7 mouse cellular contexts compared by ENCODE assay signal in the genomic region with DNA sequence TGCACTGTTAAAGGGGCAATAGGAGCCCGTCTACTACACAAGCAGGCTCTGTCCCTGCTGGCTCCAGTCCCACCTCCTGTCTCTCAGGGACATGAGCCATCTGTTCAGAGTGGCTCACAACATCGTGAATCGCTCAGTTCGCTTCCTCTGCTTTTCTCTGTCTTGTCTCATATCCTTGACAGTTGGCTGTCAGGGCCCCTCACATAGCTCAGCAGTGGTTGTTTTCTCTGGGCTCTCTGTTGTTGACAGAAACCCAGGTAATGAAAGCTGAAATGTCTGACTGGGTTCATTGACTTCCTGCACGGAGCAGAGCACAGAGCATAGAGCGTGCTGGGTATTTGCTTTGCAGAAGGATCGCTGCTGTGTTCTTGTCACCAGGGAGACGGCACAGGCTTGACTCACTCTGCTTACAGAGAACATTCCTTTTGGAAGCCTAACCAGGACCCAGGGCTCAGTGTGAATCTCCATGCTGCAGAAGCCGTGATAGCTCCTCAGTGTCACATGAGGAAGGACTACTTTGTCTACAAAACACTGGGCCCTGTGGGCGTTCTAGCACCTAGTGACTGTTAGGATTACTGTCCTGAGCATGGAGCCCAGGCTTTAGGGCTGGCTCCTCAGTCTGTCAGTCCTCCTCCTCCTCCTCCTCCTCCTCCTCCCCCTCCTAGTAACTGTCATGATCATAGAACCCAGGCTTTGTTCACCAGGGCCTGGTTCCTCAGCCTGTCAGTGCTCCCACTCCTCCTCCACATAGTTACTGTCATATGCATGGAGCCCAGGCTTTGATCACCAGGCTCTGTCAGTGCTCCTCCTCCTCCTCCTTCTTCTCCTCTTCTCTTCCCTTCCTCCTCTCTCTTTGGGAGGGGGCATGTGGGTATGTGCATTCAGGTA.
A peak's percentile ranks its signal among the peaks of the same experiment; 100 is the strongest.
DNase-seq lines count a peak whose midpoint lies in the region; ATAC-seq lines count a peak whose summit lies in the region.

No protein-coding gene starts in this region.

- peak; percentile 89 for ATAC-seq in embryonic facial prominence, embryonic 14.5 days (ENCODE audit: low read depth)
- ATAC-seq in heart, embryonic 16.5 days (replicated peaks; ENCODE audit: extremely low read depth, insufficient read depth, low FRiP score): peak; percentile 83
- 0 out of 2 replicates have a peak, but pooled peaks have one; percentile 30 for ATAC-seq in liver, embryonic 12.5 days
- peak; percentile 71; the same call in 1 of the 2 replicates for ATAC-seq in neural tube, embryonic 13.5 days (ENCODE audit: low read depth)

- no peak overlapping the region for H3K9ac ChIP-seq in embryonic facial prominence, embryonic 14.5 days (ENCODE audit: low read depth, low read length)
- no peak overlapping the region for H3K9ac ChIP-seq in heart, embryonic 16.5 days (ENCODE audit: low read length)
- no peak overlapping the region for H3K9ac ChIP-seq in liver, embryonic 12.5 days
- H3K9ac ChIP-seq in neural tube, embryonic 13.5 days: no peak overlapping the region

- 0 out of 2 replicates have a peak overlapping the region, but pooled peaks have one; percentile 8 for H3K4me2 ChIP-seq in embryonic facial prominence, embryonic 14.5 days (ENCODE audit: low read depth, low read length)
- H3K4me2 ChIP-seq in heart, embryonic 16.5 days (ENCODE audit: low read depth, low read length): peak overlapping the region; percentile 24; the same call in 1 of the 2 replicates
- no peak overlapping the region for H3K4me2 ChIP-seq in liver, embryonic 12.5 days
- no peak overlapping the region for H3K4me2 ChIP-seq in neural tube, embryonic 13.5 days

- 43% methylated on average over 10 of the region's 10 CpGs for WGBS in embryonic facial prominence, embryonic 14.5 days
- WGBS in heart, embryonic 16.5 days: 7% methylated on average over 10 of the region's 10 CpGs
- 50% methylated on average over 10 of the region's 10 CpGs for WGBS in liver, embryonic 12.5 days (ENCODE audit: insufficient replicate concordance)
- 51% methylated on average over 10 of the region's 10 CpGs for WGBS in neural tube, embryonic 13.5 days

- no peaks in the 10 kb centered on the region for H3K9me3 ChIP-seq in embryonic facial prominence, embryonic 14.5 days (ENCODE audit: control insufficient read depth, low read length)
- no peaks in the 10 kb centered on the region for H3K9me3 ChIP-seq in heart, embryonic 16.5 days (replicated peaks; ENCODE audit: control insufficient read depth, low read length)
- H3K9me3 ChIP-seq in liver, embryonic 12.5 days (replicated peaks): no peaks in the 10 kb centered on the region
- no peaks in the 10 kb centered on the region for H3K9me3 ChIP-seq in neural tube, embryonic 13.5 days

- no peaks in the 10 kb centered on the region for H3K27me3 ChIP-seq in embryonic facial prominence, embryonic 14.5 days (replicated peaks; ENCODE audit: control insufficient read depth, insufficient read depth, low read length)
- H3K27me3 ChIP-seq in heart, embryonic 16.5 days (ENCODE audit: control insufficient read depth, insufficient read depth, low read length): no peaks in the 10 kb centered on the region
- no peaks in the 10 kb centered on the region for H3K27me3 ChIP-seq in liver, embryonic 12.5 days (replicated peaks)
- no peaks in the 10 kb centered on the region for H3K27me3 ChIP-seq in neural tube, embryonic 13.5 days

- H3K36me3 ChIP-seq in embryonic facial prominence, embryonic 14.5 days (ENCODE audit: control insufficient read depth, insufficient read depth, low read length): no peaks in the 10 kb centered on the region
- no peaks in the 10 kb centered on the region for H3K36me3 ChIP-seq in heart, embryonic 16.5 days (ENCODE audit: control insufficient read depth, insufficient read depth)
- no peaks in the 10 kb centered on the region for H3K36me3 ChIP-seq in liver, embryonic 12.5 days
- no peaks in the 10 kb centered on the region for H3K36me3 ChIP-seq in neural tube, embryonic 13.5 days

- H3K4me1 ChIP-seq in embryonic facial prominence, embryonic 14.5 days (ENCODE audit: control insufficient read depth, insufficient read depth, low read length): no peaks in the 10 kb centered on the region
- peaks cover 32% of the 10 kb centered on the region for H3K4me1 ChIP-seq in heart, embryonic 16.5 days (ENCODE audit: control insufficient read depth, insufficient read depth, low read length)
- H3K4me1 ChIP-seq in liver, embryonic 12.5 days: no peaks in the 10 kb centered on the region
- peaks cover 6% of the 10 kb centered on the region; the same call in 1 of the 2 replicates for H3K4me1 ChIP-seq in neural tube, embryonic 13.5 days (replicated peaks)

- DNase-seq in brain, embryonic 18.5 days (ENCODE audit: low read depth, low spot score): peak; percentile 24
- peak; percentile 77 for DNase-seq in embryonic facial prominence, embryonic 14.5 days (ENCODE audit: low spot score)
- DNase-seq in kidney, postnatal 10 days: peak; percentile 89
- DNase-seq in spleen, adult 12 weeks (ENCODE audit: low spot score): no peak

- no peak overlapping the region for H3K4me3 ChIP-seq in embryonic facial prominence, embryonic 14.5 days (ENCODE audit: low read depth, low read length)
- no peak overlapping the region for H3K4me3 ChIP-seq in heart, embryonic 16.5 days (ENCODE audit: low read length)
- H3K4me3 ChIP-seq in liver, embryonic 12.5 days: no peak overlapping the region
- no peak overlapping the region for H3K4me3 ChIP-seq in neural tube, embryonic 13.5 days

- 0 out of 2 replicates have a peak overlapping the region, but pooled peaks have one; percentile 15 for H3K27ac ChIP-seq in embryonic facial prominence, embryonic 14.5 days (replicated peaks; ENCODE audit: low read depth, low read length)
- peak overlapping the region; percentile 71 for H3K27ac ChIP-seq in heart, embryonic 16.5 days (ENCODE audit: low read length)
- no peak overlapping the region for H3K27ac ChIP-seq in liver, embryonic 12.5 days
- no peak overlapping the region for H3K27ac ChIP-seq in neural tube, embryonic 13.5 days (replicated peaks)

Comparison
In these comparisons a context has a peak if more than half of its experiments do, and no peak if none do; other contexts are left out.
1. ATAC-seq: peak in every context shown above with its lines; median percentile 89 in embryonic facial prominence, embryonic 14.5 days; 83 in heart, embryonic 16.5 days; 71 in neural tube, embryonic 13.5 days; 30 in liver, embryonic 12.5 days.
2. H3K27ac ChIP-seq: peak in embryonic facial prominence, embryonic 14.5 days (single experiment) and heart, embryonic 16.5 days (single experiment); none in liver, embryonic 12.5 days (single experiment) and neural tube, embryonic 13.5 days (single experiment).
3. H3K4me2 ChIP-seq: peak in embryonic facial prominence, embryonic 14.5 days (single experiment) and heart, embryonic 16.5 days (single experiment); none in liver, embryonic 12.5 days (single experiment) and neural tube, embryonic 13.5 days (single experiment).